Mouse (Mus musculus): ENCODE measurements around the gene Olfr223. TPM values are rescaled to one million over a fixed set of nuclear protein-coding genes. Genes with fewer than 3 reads are reported as not detected.
A peak's percentile ranks its signal among the peaks of the same experiment; 100 is the strongest.

Olfr223 gene
- polyA plus RNA-seq, 1 experiment, result not detected

- Histone ChIP-seq H3ac (ENCODE audit: control insufficient read depth, insufficient read length) (no peak overlapping the region), H3K79me2 (ENCODE audit: control insufficient read depth, insufficient read depth) (no peaks in the 10 kb centered on the region), H3K4me2 (ENCODE audit: low read depth) (peak overlapping the region; percentile 75), H3K27me3 (ENCODE audit: control insufficient read depth, insufficient read depth, insufficient read length) (no peaks in the 10 kb centered on the region), H3K36me3 (ENCODE audit: control insufficient read depth, insufficient read depth) (no peaks in the 10 kb centered on the region), H3K4me3 (no peak overlapping the region)
- TF ChIP-seq TCF3 (IDR thresholded peaks at IDR 0.05; ENCODE audit: insufficient read length, low read depth), result peak; percentile 87
- TF ChIP-seq MAX (IDR thresholded peaks at IDR 0.05; ENCODE audit: low read depth), result no peak
- peak; percentile 16 to 98 (median 95) for TF ChIP-seq MYOD1 (IDR thresholded peaks at IDR 0.05; ENCODE audit: control insufficient read depth in 1 of 3, insufficient read length in 2 of 3, low read depth in 2 of 3)
- TF ChIP-seq SRF (IDR thresholded peaks at IDR 0.05; ENCODE audit: control insufficient read depth, insufficient read length, low read depth), result no peak
- TF ChIP-seq REST (IDR thresholded peaks at IDR 0.05; ENCODE audit: insufficient read depth, insufficient read length), result no peak
- peak; percentile 66 for TF ChIP-seq TCF12 (IDR thresholded peaks at IDR 0.05; ENCODE audit: insufficient read depth, poor library complexity, severe bottlenecking)
- TF ChIP-seq POLR2AphosphoS2 (IDR thresholded peaks at IDR 0.05; ENCODE audit: insufficient read length, low read depth), result no peak
- peak; percentile 23; the same call in 1 of the 2 replicates for TF ChIP-seq CEBPB (IDR thresholded peaks at IDR 0.05; ENCODE audit: insufficient read depth, poor library complexity, severe bottlenecking)
- TF ChIP-seq MYOG (IDR thresholded peaks at IDR 0.05; ENCODE audit: control insufficient read depth in 1 of 3, insufficient read depth in 1 of 3, insufficient read length in 2 of 3, low read depth in 2 of 3), result peak; percentile 62 to 98 (median 85)
These were observed 43.0 kb upstream of the Olfr223 start for GRCm38 (mm10) chr11:59635821-59636694.

DNA sequence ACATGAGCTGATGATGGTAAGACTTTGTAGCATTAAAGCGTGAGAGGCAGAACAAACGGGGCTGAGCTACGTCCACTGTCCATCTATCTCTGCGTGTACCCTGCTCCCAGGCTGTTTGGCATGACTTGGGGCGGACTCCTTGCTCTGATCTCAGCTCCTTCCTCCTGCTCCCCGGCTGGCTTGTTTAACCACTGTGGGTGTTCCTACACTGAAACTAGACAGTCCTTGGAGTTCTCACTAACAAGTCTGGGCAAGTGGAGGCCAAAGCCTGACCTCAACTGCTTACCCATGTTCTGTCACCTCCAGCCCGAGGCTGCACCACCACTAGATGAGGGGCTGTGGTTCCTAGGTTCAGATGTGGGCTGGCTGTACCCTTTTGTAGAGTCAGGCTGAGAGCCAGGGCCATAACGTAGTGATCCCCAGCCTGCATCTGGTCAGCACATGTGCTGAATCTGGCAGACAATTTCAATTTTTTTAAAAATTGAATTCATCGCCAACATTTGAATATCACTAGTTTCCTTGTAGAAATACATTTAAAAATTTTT, 42.2 kb upstream of the Olfr223 start:
- no peak overlapping the region for H3K4me3 ChIP-seq
- TF ChIP-seq POLR2AphosphoS2 (IDR thresholded peaks at IDR 0.05; ENCODE audit: insufficient read length, low read depth) (no peak), CEBPB (IDR thresholded peaks at IDR 0.05; ENCODE audit: insufficient read depth, poor library complexity, severe bottlenecking) (no peak), MAX (IDR thresholded peaks at IDR 0.05; ENCODE audit: low read depth) (no peak), SRF (IDR thresholded peaks at IDR 0.05; ENCODE audit: control insufficient read depth, insufficient read length, low read depth) (no peak), E2F4 (IDR thresholded peaks at IDR 0.05; ENCODE audit: insufficient read depth) (no peak), TCF12 (IDR thresholded peaks at IDR 0.05; ENCODE audit: insufficient read depth, poor library complexity, severe bottlenecking) (no peak)
- no peaks in the 10 kb centered on the region for H3K27me3 ChIP-seq (ENCODE audit: control insufficient read depth, insufficient read depth, insufficient read length)
- peak overlapping the region; percentile 75 for H3K4me2 ChIP-seq (ENCODE audit: low read depth)
- H3ac ChIP-seq (ENCODE audit: control insufficient read depth, insufficient read length), result no peak overlapping the region
- H3K36me3 ChIP-seq (ENCODE audit: control insufficient read depth, insufficient read depth), result no peaks in the 10 kb centered on the region
- H3K79me2 ChIP-seq (ENCODE audit: control insufficient read depth, insufficient read depth), result no peaks in the 10 kb centered on the region

GRCm38 (mm10) chr11:59634001-59634660, 41.0 kb upstream of the Olfr223 start:
- Histone ChIP-seq H3K4me3 (no peak overlapping the region), H3K27me3 (ENCODE audit: control insufficient read depth, insufficient read depth, insufficient read length) (no peaks in the 10 kb centered on the region), H3ac (ENCODE audit: control insufficient read depth, insufficient read length) (no peak overlapping the region), H3K36me3 (ENCODE audit: control insufficient read depth, insufficient read depth) (no peaks in the 10 kb centered on the region), H3K4me2 (ENCODE audit: low read depth) (no peak overlapping the region), H3K79me2 (ENCODE audit: control insufficient read depth, insufficient read depth) (no peaks in the 10 kb centered on the region)
- TF ChIP-seq REST (IDR thresholded peaks at IDR 0.05; ENCODE audit: insufficient read depth, insufficient read length) (no peak), SRF (IDR thresholded peaks at IDR 0.05; ENCODE audit: control insufficient read depth, insufficient read length, low read depth) (no peak), MYOG (IDR thresholded peaks at IDR 0.05; ENCODE audit: control insufficient read depth in 1 of 3, insufficient read depth in 1 of 3, insufficient read length in 2 of 3, low read depth in 2 of 3) (no peak), POLR2AphosphoS2 (IDR thresholded peaks at IDR 0.05; ENCODE audit: insufficient read length, low read depth) (no peak), E2F4 (IDR thresholded peaks at IDR 0.05; ENCODE audit: insufficient read depth) (no peak), MYOD1 (IDR thresholded peaks at IDR 0.05; ENCODE audit: control insufficient read depth in 1 of 3, insufficient read length in 2 of 3, low read depth in 2 of 3) (no peak), TCF3 (IDR thresholded peaks at IDR 0.05; ENCODE audit: insufficient read length, low read depth) (no peak), CEBPB (IDR thresholded peaks at IDR 0.05; ENCODE audit: insufficient read depth, poor library complexity, severe bottlenecking) (no peak), MAX (IDR thresholded peaks at IDR 0.05; ENCODE audit: low read depth) (no peak), USF1 (IDR thresholded peaks at IDR 0.05; ENCODE audit: low read depth) (no peak), TCF12 (IDR thresholded peaks at IDR 0.05; ENCODE audit: insufficient read depth, poor library complexity, severe bottlenecking) (no peak), POLR2A (IDR thresholded peaks at IDR 0.05; ENCODE audit: insufficient read length, low read depth) (no peak)

- Histone ChIP-seq H3K4me3 (no peak overlapping the region), H3K27me3 (ENCODE audit: control insufficient read depth, insufficient read depth, insufficient read length) (no peaks in the 10 kb centered on the region), H3ac (ENCODE audit: control insufficient read depth, insufficient read length) (no peak overlapping the region), H3K4me2 (ENCODE audit: low read depth) (no peak overlapping the region), H3K79me2 (ENCODE audit: control insufficient read depth, insufficient read depth) (no peaks in the 10 kb centered on the region), H3K36me3 (ENCODE audit: control insufficient read depth, insufficient read depth) (no peaks in the 10 kb centered on the region)
- no peak for TF ChIP-seq REST (IDR thresholded peaks at IDR 0.05; ENCODE audit: insufficient read depth, insufficient read length)
- TF ChIP-seq E2F4 (IDR thresholded peaks at IDR 0.05; ENCODE audit: insufficient read depth), result no peak
- no peak for TF ChIP-seq POLR2AphosphoS2 (IDR thresholded peaks at IDR 0.05; ENCODE audit: insufficient read length, low read depth)
- TF ChIP-seq USF1 (IDR thresholded peaks at IDR 0.05; ENCODE audit: low read depth), result no peak
- TF ChIP-seq TCF12 (IDR thresholded peaks at IDR 0.05; ENCODE audit: insufficient read depth, poor library complexity, severe bottlenecking), result no peak
- no peak for TF ChIP-seq MAX (IDR thresholded peaks at IDR 0.05; ENCODE audit: low read depth)
- TF ChIP-seq CEBPB (IDR thresholded peaks at IDR 0.05; ENCODE audit: insufficient read depth, poor library complexity, severe bottlenecking), result no peak
- no peak for TF ChIP-seq MYOD1 (IDR thresholded peaks at IDR 0.05; ENCODE audit: control insufficient read depth in 1 of 3, insufficient read length in 2 of 3, low read depth in 2 of 3)
- no peak for TF ChIP-seq POLR2A (IDR thresholded peaks at IDR 0.05; ENCODE audit: insufficient read length, low read depth)
- TF ChIP-seq TCF3 (IDR thresholded peaks at IDR 0.05; ENCODE audit: insufficient read length, low read depth), result no peak
- TF ChIP-seq MYOG (IDR thresholded peaks at IDR 0.05; ENCODE audit: control insufficient read depth in 1 of 3, insufficient read depth in 1 of 3, insufficient read length in 2 of 3, low read depth in 2 of 3), result no peak
- TF ChIP-seq SRF (IDR thresholded peaks at IDR 0.05; ENCODE audit: control insufficient read depth, insufficient read length, low read depth), result no peak
These were observed 39.9 kb upstream of the Olfr223 start for GRCm38 (mm10) chr11:59633037-59633436.
